Mouse (Mus musculus) embryo, embryonic 10.5 days (tissue): Measurements from ENCODE around the gene Rspo1.
A peak's percentile ranks its signal among the peaks of the same experiment; 100 is the strongest.

Experiments
- DNase-seq: peaks from one replicate; pipeline ENCODE4 v3.0.0-alpha.2; 2015; ENCODE audit warnings: low spot score

Gene Rspo1

DNA sequence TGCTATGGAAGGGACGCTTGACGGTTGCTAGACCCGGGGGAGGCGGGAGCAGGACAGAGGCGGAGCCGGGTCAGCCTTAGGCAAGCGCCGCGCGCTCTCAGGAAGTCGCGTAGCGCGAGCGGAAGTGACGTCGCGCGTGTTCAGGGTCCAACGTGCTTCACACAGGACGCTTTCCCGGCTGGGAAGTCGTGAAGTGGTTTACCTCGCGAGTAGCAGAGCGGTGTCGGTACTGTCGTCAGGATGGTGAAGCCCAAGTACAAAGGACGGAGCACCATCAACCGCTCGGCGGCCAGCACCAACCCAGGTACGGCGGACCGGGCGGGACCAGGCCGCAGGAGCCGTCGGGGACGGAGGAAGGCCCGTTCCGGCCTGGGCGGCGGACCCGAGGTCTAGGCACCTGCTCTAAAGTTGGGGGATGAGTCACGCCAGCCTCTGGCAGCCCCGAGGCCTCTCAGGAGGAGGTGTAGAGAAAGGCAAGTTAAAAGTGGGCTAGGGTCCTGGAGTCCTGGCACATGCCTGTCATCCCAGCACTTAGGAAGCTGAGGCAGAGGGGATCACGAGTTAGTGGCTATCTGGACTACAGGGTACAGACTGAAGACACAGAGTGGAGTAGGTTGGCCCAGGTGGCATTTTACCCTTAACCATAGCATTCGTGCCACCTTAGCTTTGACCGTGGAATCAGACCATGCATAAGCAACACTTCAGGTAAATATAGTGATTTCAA lies 43.8 kb downstream of the Rspo1 start:
- peak; percentile 99 for DNase-seq

DNA sequence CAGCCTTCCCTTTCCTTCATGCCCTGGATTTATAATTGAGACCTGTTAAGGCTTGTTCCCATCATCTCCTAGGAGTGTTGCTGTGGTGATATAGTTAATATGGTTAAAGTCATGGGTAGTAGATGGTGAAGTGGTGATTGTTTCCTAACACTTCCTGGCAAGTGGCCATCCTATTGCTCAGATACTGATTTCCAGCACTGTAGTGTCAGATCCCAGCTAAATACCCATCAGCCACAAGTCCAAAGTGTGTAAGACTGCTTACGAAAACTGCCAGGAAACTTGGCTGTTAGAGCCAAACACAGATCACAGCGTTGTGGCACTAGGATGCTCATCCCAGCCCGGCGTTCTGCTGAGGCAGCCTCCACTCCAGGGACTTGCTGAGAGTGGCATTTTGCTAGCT lies 48.1 kb downstream of the Rspo1 start:
- DNase-seq = no peak

DNA sequence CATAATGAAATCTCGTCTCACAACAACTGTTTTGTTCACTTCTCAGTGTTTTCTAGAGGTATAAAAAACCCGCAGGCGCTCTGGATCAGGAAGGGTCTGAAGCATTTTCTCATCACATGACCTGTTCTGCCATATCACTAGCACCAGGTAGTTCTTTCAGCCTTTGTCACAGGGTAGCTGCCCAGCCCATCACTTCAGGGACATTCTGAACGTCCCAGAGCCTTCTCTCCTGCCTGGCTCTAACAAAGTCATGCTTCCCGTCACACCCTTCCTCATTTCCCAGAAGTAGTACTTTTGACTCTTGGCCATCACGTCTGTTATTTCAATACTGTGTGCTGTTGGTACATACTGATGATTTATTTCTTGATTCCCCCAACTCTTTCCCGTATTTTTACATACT lies 58.2 kb downstream of the Rspo1 start:
- no peak for DNase-seq

DNA sequence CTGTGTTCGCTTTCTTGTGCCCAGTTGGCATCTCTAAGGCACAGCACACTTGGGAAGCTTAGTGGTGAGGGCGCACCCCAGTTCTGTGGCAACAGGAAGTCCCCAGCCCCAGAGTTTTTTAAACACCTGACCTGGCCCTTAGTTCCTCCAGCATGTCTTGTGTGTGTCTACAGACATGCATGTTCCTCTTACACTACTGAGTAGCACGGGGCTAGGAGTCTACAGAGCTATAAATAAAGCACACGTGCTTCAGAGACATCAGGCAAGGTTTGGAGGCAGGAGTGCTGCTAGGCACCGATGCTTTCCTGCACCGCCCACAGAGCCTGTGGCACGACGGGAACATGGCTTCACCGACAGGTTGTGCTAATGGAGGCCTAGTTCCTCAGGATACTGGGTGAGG lies 69.2 kb downstream of the Rspo1 start:
- DNase-seq = no peak

DNA sequence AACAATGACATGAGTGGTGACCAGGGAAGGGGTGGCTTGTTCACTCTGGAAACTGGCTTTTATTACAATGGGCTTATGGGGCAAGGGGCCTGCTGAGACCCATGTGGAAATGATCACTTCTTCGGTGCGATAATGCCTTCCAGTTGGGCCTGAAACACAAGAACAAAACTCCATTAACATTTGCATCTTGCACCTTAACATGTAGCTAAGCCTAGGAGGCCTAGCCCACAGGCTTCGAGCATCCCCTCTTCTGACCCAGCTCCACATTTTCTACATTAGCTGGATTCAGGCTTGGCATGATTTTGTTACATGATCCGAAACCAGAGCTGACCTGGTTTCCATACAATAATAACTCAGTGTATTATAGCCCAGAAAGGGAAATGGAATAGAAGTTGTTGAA lies 70.2 kb downstream of the Rspo1 start:
- peak; percentile 15 for DNase-seq

DNA sequence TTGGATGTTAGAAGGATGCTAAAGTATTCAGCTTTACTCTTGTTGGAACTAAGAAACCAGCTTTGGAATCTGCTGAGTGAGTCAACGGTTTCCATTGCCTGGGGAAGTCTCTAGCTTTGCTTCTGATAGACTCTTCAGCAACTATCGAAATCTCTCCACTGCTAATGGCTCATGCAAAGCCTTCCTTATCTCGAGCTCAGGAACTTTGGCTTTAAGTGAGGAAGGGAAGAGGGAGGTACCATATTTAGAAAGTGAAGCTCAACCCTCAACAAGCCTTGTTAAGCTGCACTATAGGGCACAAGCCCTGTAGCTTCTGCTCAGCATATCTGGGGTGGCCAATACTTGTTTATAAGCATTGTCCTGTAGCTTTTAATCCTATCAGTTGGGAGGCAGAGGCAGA lies 71.0 kb downstream of the Rspo1 start:
- no peak for DNase-seq

DNA sequence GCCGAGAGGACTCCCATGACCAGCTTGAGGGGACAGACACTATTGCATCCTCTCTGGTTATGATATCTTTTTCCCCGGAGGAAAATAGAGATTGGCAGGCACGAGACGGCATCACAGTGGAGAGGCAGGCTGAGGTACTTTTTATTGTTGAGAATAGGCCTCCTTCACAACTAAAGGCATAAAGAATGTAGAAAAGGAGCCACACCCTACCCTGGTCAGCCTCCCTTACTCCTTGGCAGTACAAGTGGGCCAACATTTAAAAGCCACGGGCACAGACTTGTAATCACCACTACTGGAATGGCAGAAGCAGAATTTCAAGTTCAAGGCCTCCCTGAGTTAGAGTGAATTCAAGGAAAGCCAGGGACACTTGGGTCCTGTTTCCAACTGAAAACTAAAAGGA lies 71.8 kb downstream of the Rspo1 start:
- no peak for DNase-seq
